Mouse (Mus musculus) heart, embryonic 10.5 days (tissue): Measurements from ENCODE around the gene Ldb1. TPM values are rescaled to one million over a fixed set of nuclear protein-coding genes. Genes with fewer than 3 reads are reported as not detected.
A peak's percentile ranks its signal among the peaks of the same experiment; 100 is the strongest.

Experiments used
- DNase-seq: peaks from one replicate; pipeline ENCODE4 v3.0.0-alpha.2; 2017; ENCODE audit warnings: low spot score
- H3K27ac ChIP-seq: fragments of 300-500 bp; sonication (generic); 2 replicates; pipeline ENCODE4 v1.5.1; 2016; ENCODE audit warnings: mild to moderate bottlenecking
- H3K27me3 ChIP-seq: fragments of 300-500 bp; sonication (generic); 2 replicates; pipeline ENCODE4 v1.6.1; 2016; ENCODE audit warnings: mild to moderate bottlenecking; ENCODE audit not compliant: poor library complexity, insufficient read depth, severe bottlenecking
- H3K36me3 ChIP-seq: fragments of 300-500 bp; sonication (generic); 2 replicates; pipeline ENCODE4 v1.6.1; 2016; ENCODE audit warnings: mild to moderate bottlenecking, moderate library complexity
- H3K4me1 ChIP-seq: fragments of 300-500 bp; sonication (generic); 2 replicates; pipeline ENCODE4 v1.6.1; 2016; ENCODE audit warnings: mild to moderate bottlenecking
- H3K4me3 ChIP-seq: fragments of 300-500 bp; sonication (generic); 2 replicates; pipeline ENCODE4 v1.5.1; 2016; ENCODE audit warnings: mild to moderate bottlenecking, moderate library complexity
- H3K9me3 ChIP-seq: fragments of 300-500 bp; sonication (generic); 2 replicates; pipeline ENCODE4 v1.6.1; 2016; ENCODE audit warnings: mild to moderate bottlenecking, moderate library complexity
- WGBS: fragments of 180-500 bp; shearing (Covaris S2); methylation state at CpG from one replicate; pipeline ENCODE4 v1.1.7; 2016; 5-methylcytosine and 5-hydroxymethylcytosine counted together
- polyA plus RNA-seq: library from polyadenylated mRNA; unstranded; fragments of >200 nt; fragmentation: Nextera tagmentation; extraction: Ambion mirVana; gene quantifications from 2 replicates; pipeline ENCODE4 v1.2.1, GENCODE M21; 2016

Gene Ldb1
- polyA plus RNA-seq = 62.2 and 79.7 TPM in 2 replicates

DNA sequence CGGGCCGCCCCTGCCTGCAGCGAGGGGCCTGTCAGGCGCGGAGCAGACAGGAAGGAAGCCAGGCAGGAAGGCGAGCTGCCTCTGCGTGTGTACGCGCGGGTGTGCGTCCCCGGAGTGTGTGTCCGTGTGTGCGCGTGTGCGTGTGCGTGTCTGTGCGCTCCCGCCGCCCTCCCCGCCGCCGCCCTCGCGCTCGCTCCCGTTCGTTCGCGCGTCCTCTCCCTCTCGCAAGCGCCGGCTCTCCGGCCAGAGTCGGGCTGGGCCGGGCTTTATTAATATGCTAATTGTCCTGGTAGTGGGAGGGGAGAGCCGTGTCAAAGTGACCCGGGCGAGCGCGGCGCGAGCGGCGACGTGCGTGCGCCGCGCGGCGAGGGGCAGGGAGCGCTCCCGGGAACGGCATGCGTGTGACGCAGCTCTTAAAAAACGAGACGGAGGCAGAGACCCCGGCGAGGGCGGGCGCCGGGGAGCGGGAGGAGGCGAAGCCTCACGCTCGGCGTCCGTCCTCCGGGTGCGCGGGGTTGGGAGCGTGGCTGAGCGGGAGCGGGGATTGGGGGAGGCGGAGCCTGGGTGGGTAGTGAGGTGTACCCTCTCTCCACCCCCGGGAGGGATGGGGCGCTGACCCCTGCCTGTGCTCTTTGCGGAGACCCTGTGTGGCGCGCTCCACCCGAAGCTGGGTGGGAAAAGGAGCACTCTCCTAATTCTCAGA is at the start of gene Ldb1:
Gene Ldb1 (minus strand): TSS at position 222 of the 703 bp plus-strand sequence.
- Histone ChIP-seq H3K27me3 (no peaks in the 10 kb centered on the region), H3K4me1 (peaks cover 63% of the 10 kb centered on the region), H3K9me3 (no peaks in the 10 kb centered on the region), H3K4me3 (peak within 1 kb of the TSS; percentile 93), H3K27ac (peak within 1 kb of the TSS; percentile 98), H3K36me3 (no peaks in the 10 kb centered on the region)
- DNase-seq = peak; percentile 93
- under 1% methylated on average over 82 of the region's 84 CpGs for whole genome bisulfite sequencing

GRCm38 (mm10) chr19:46094144-46094543 is 49.1 kb upstream of the Ldb1 start:
- 86% methylated on average over 2 of the region's 2 CpGs for WGBS
- H3K36me3 ChIP-seq = no peaks in the 10 kb centered on the region
- no peaks in the 10 kb centered on the region for H3K27me3 ChIP-seq
- DNase-seq = peak; percentile 33
- no peak overlapping the region for H3K4me3 ChIP-seq
- no peaks in the 10 kb centered on the region for H3K4me1 ChIP-seq
- H3K27ac ChIP-seq = no peak overlapping the region
- H3K9me3 ChIP-seq = no peaks in the 10 kb centered on the region

- Histone ChIP-seq H3K27me3 (no peaks in the 10 kb centered on the region), H3K36me3 (no peaks in the 10 kb centered on the region), H3K4me1 (peaks cover 6% of the 10 kb centered on the region; the same call in 1 of the 2 replicates), H3K4me3 (no peak overlapping the region), H3K27ac (no peak overlapping the region), H3K9me3 (no peaks in the 10 kb centered on the region)
- 82% methylated on average over 4 of the region's 4 CpGs for WGBS
- no peak for DNase-seq
Measured at GRCm38 (mm10) chr19:46091641-46092040, 46.6 kb upstream of the Ldb1 start.

GRCm38 (mm10) chr19:46087871-46088270 is 42.9 kb upstream of the Ldb1 start:
- Histone ChIP-seq H3K36me3 (peaks cover 34% of the 10 kb centered on the region), H3K9me3 (no peaks in the 10 kb centered on the region), H3K4me3 (no peak overlapping the region), H3K4me1 (peaks cover 6% of the 10 kb centered on the region; the same call in 1 of the 2 replicates), H3K27me3 (no peaks in the 10 kb centered on the region), H3K27ac (no peak overlapping the region)
- no peak for DNase-seq
- WGBS = 71% methylated on average over 7 of the region's 7 CpGs

- 45% methylated on average over 3 of the region's 3 CpGs for WGBS
Measured at GRCm38 (mm10) chr19:46086337-46086736, 41.3 kb upstream of the Ldb1 start.

GRCm38 (mm10) chr19:46085185-46085584 is 40.2 kb upstream of the Ldb1 start:
- peaks cover 6% of the 10 kb centered on the region; the same call in 1 of the 2 replicates for H3K4me1 ChIP-seq
- no peak overlapping the region for H3K27ac ChIP-seq
- no peaks in the 10 kb centered on the region for H3K9me3 ChIP-seq
- H3K27me3 ChIP-seq = no peaks in the 10 kb centered on the region
- 94% methylated on average over 8 of the region's 8 CpGs for WGBS
- DNase-seq = no peak
- H3K36me3 ChIP-seq = peaks cover 61% of the 10 kb centered on the region
- H3K4me3 ChIP-seq = no peak overlapping the region

More at GRCm38 (mm10) chr19:46086337-46086736, 41.3 kb upstream of the Ldb1 start:
- Histone ChIP-seq H3K4me1 (peaks cover 6% of the 10 kb centered on the region; the same call in 1 of the 2 replicates), H3K9me3 (no peaks in the 10 kb centered on the region), H3K4me3 (no peak overlapping the region), H3K27me3 (no peaks in the 10 kb centered on the region), H3K36me3 (peaks cover 49% of the 10 kb centered on the region), H3K27ac (no peak overlapping the region)
- DNase-seq = no peak

GRCm38 (mm10) chr19:46078535-46078934 is 33.5 kb upstream of the Ldb1 start:
- Histone ChIP-seq H3K4me1 (peaks cover 17% of the 10 kb centered on the region), H3K9me3 (no peaks in the 10 kb centered on the region), H3K27me3 (no peaks in the 10 kb centered on the region), H3K36me3 (peaks cover 70% of the 10 kb centered on the region), H3K27ac (no peak overlapping the region), H3K4me3 (no peak overlapping the region)
- 75% methylated on average over 3 of the region's 3 CpGs for WGBS
- DNase-seq = no peak

DNA sequence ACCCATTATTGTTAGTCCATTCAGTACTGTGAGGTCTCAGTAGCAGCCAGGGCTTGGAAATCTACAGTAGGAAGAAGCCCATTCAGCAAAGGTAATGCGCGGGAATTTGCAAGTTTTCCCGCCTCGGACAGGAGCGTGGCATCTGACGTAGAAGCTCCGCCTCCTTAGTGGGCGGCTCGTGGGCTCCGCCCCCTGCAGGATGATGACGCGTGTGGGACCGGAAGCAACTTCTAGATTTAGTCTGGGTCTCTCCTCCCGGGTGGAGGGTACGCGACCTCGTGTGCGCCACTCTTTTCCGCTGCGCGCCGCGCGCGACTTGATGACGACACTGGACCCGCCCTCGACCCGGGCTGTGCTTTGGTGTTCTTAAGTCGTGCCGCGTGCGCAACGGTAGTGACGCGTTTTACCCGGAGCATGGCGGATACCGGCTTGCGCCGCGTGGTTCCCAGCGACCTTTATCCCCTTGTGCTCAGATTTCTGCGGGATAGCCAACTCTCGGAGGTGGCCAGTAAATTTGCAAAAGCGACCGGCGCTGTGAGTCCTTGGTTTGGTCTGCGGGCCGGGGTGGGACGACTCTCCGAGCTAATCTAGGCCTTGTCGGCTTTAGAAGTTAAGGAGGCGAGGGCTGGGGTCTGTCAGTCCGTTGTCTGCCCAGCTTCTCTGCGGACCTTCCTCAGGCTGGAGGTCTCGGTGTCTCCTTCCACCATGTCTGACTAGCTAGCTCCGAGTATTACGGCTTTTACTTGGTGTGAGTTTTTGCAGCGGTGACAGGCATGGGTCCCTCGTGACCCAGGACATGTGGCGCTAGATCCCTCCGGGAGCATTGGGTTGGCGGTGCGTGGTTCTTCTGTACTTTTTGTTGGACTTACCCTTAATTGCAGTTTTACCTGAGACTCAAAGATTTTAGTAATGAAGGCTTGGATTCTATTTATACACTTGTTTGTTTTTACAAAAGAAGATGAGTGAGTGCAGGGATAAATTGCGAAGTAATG is 30.9 kb upstream of the Ldb1 start, which contains the start of gene Nolc1:
Gene Nolc1 (plus strand): TSS at position 248 of the 992 bp plus-strand sequence.
- under 1% methylated on average over 66 of the region's 66 CpGs for WGBS
- Histone ChIP-seq H3K9me3 (no peaks in the 10 kb centered on the region), H3K4me3 (peak within 1 kb of the TSS; percentile 88), H3K27me3 (no peaks in the 10 kb centered on the region), H3K4me1 (peaks cover 27% of the 10 kb centered on the region), H3K27ac (peak within 1 kb of the TSS; percentile 90), H3K36me3 (peaks cover 70% of the 10 kb centered on the region)
- peak; percentile 100 for DNase-seq

DNA sequence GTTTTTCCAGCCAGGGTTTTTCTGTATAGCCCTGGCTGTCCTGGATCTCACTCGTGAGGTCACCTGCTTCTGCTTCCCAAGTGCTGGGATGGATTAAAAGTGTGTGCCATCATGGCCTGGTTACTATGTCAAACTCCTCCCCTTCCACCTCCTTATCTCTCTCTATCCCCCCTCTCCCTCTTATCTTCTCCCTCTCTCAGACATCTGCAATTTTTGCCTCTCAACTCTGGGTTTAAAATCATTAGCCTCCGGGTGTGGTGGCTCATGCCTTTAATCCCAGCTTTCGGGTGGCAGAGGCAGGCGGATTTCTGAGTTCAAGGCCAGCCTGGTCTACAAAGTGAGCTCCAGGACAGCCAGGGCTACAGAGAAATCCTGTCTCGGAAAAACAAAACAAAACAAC is 29.3 kb upstream of the Ldb1 start:
- H3K27ac ChIP-seq = no peak overlapping the region

GRCm38 (mm10) chr19:46073285-46073684 is 28.3 kb upstream of the Ldb1 start:
- 83% methylated on average over 7 of the region's 7 CpGs for WGBS
- H3K9me3 ChIP-seq = no peaks in the 10 kb centered on the region
- no peak overlapping the region for H3K4me3 ChIP-seq
- no peak overlapping the region for H3K27ac ChIP-seq
- peaks cover 66% of the 10 kb centered on the region for H3K36me3 ChIP-seq
- DNase-seq = no peak
- no peaks in the 10 kb centered on the region for H3K27me3 ChIP-seq
- H3K4me1 ChIP-seq = peaks cover 27% of the 10 kb centered on the region

More for the DNA sequence above, 29.3 kb upstream of the Ldb1 start:
- Histone ChIP-seq H3K4me1 (peaks cover 27% of the 10 kb centered on the region), H3K27me3 (no peaks in the 10 kb centered on the region), H3K9me3 (no peaks in the 10 kb centered on the region), H3K36me3 (peaks cover 68% of the 10 kb centered on the region), H3K4me3 (no peak overlapping the region)
- WGBS = 73% methylated on average over 5 of the region's 5 CpGs
- no peak for DNase-seq

DNA sequence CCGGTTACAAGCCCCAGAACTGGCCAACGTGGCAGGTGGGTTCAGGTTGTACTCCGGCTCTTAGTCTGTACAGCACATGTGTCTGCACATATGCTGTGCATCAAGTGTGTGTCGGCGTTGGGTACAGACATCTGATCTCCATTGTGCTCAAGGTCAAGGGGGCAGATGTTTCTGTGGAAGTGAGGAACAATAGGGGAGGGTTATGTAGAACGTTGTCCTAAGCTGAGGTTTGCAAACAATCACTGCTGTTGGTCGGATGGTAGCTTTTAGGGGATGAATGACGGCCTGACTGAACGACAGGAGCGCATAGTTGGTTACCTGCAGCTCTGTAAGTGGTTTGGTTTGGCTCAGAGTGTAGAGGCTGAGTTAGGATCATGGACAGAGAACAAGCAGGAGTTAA is 23.0 kb upstream of the Ldb1 start:
- Histone ChIP-seq H3K27me3 (no peaks in the 10 kb centered on the region), H3K4me3 (no peak overlapping the region), H3K36me3 (peaks cover 96% of the 10 kb centered on the region), H3K9me3 (no peaks in the 10 kb centered on the region), H3K4me1 (peaks cover 11% of the 10 kb centered on the region; the same call in 1 of the 2 replicates), H3K27ac (no peak overlapping the region)
- WGBS = 88% methylated on average over 10 of the region's 10 CpGs
- no peak for DNase-seq

GRCm38 (mm10) chr19:46060845-46061244 is 15.8 kb upstream of the Ldb1 start:
- Histone ChIP-seq H3K9me3 (no peaks in the 10 kb centered on the region), H3K36me3 (peaks cover 50% of the 10 kb centered on the region), H3K4me1 (peaks cover 23% of the 10 kb centered on the region), H3K27ac (no peak overlapping the region), H3K27me3 (no peaks in the 10 kb centered on the region), H3K4me3 (no peak overlapping the region)
- WGBS = 65% methylated on average over 6 of the region's 6 CpGs
- no peak for DNase-seq
